Mouse (Mus musculus) ES-E14 (cell line): ENCODE data around the gene Shc3.

Experiments
- CHD2 ChIP-seq: IDR thresholded peaks from 2 replicates; pipeline ENCODE4 v1.6.1; 2014; ENCODE audit warnings: mild to moderate bottlenecking, low read depth, low read length, inconsistent platforms
- HCFC1 ChIP-seq: IDR thresholded peaks from 2 replicates; pipeline ENCODE4 v1.6.1; 2012; ENCODE audit warnings: low read length, inconsistent platforms, borderline replicate concordance; ENCODE audit not compliant: insufficient read depth
- MAFK ChIP-seq: IDR thresholded peaks from 2 replicates; pipeline ENCODE4 v1.6.1; 2014; ENCODE audit warnings: mild to moderate bottlenecking, low read depth, low read length, inconsistent platforms; ENCODE audit not compliant: insufficient read depth
- ZC3H11A ChIP-seq: IDR thresholded peaks from 2 replicates; pipeline ENCODE4 v1.6.1; 2012; ENCODE audit warnings: low read depth, mild to moderate bottlenecking, inconsistent platforms, low read length, borderline replicate concordance
- ZNF384 ChIP-seq: IDR thresholded peaks from 2 replicates; pipeline ENCODE4 v1.6.1; 2012; ENCODE audit warnings: low read depth, low read length, inconsistent platforms

DNA sequence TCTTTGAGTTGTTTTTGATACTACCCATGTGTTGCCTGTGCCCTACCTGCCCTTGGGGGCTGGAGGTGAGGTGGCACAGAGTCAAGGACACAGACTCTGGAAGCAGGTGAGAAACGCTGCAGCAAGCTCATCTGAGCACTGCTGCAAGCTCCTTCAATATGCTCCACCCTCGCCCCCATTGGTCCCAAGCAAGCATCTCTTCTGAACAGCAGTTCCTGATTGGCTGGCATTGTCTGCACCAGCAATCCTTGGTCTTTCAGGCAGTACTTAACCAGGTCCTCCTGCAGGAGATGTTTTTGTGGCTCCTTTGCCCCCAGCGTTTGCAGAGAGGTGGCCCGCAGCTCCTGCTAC is 34.6 kb upstream of the Shc3 start:
- TF ChIP-seq CHD2 (no peak), ZC3H11A (no peak), ZNF384 (no peak), MAFK (no peak), HCFC1 (no peak)
